Mouse (Mus musculus): Measurements from ENCODE around the gene Lrrc75b.

DNA sequence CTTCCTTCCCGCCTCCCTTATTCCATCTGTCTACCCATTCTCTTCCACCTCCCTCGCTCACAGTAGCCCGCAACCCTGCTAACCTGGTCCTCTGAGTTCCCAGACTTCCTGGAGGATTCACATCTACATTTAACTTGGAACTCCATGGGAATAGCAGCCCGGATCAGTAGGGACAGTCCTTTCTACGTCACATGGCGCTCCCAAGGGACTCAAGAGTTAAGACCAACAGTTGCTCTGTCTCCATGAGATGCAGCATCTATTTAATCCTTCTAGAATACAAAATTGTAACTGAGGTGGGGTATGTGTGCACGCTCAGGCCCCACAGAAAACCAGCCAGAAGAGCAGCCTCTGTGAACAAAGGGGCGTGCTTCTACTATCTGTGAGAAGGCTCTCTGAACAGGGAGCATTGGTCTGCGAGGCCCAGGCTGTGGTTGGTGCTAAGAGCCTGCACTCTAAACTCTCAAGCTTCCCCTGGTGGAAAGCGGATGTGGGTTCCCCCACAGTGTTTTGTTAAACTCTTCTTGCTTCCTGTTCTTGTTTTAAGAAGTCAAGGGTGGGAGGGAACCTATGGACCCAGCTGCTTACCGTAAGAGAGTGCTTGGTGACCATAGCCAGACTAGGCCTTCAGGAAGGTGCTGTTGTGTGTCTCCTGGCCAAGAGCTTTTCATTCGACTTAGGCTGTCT is 31.2 kb upstream of the Lrrc75b start:
- TF ChIP-seq CTCF (IDR thresholded peaks at IDR 0.05; ENCODE audit: low read depth) (no peak), EP300 (IDR thresholded peaks at IDR 0.05; ENCODE audit: low read depth) (no peak)

Measured in liver, embryonic 14.5 days (tissue).